Mouse (Mus musculus): Measurements from ENCODE around the gene Il17ra. TPM values are rescaled to one million over a fixed set of nuclear protein-coding genes. Genes with fewer than 3 reads are reported as not detected.

The Il17ra gene
- polyA plus RNA-seq (2014; fragmentation: Nextera tagmentation; extraction: Ambion mirVana): 1.8 and 2.2 TPM in 2 replicates

GRCm38 (mm10) chr6:120463086-120463871 is at the start of gene Il17ra:
Il17ra (plus strand) TSS chr6:120463247.
- Histone ChIP-seq H3K36me3 (ENCODE audit: control insufficient read depth, insufficient read depth, low read length) (no peaks in the 10 kb centered on the region), H3K9ac (ENCODE audit: low read length) (peak within 1 kb of the TSS; percentile 47), H3K4me2 (ENCODE audit: low read depth) (peak within 1 kb of the TSS; percentile 54), H3K4me3 (ENCODE audit: low read depth, low read length) (peak within 1 kb of the TSS; percentile 49), H3K27me3 (ENCODE audit: control insufficient read depth, insufficient read depth, low read length) (peaks cover 29% of the 10 kb centered on the region), H3K4me1 (ENCODE audit: control insufficient read depth, insufficient read depth, low read length) (no peaks in the 10 kb centered on the region), H3K27ac (ENCODE audit: low read depth, low read length) (no peak within 1 kb of the TSS), H3K9me3 (ENCODE audit: control insufficient read depth, low read length) (no peaks in the 10 kb centered on the region)
- ATAC-seq (ENCODE audit: insufficient read depth, low FRiP score, low TSS enrichment) (peak; percentile 74), DNase-seq (ENCODE audit: low spot score) (peak; percentile 73)
- under 1% methylated on average over 81 of the region's 90 CpGs for WGBS

- Histone ChIP-seq H3K36me3 (ENCODE audit: control insufficient read depth, insufficient read depth, low read length) (peaks cover 14% of the 10 kb centered on the region), H3K27ac (ENCODE audit: low read depth, low read length) (no peak overlapping the region), H3K9ac (ENCODE audit: low read length) (no peak overlapping the region), H3K4me2 (ENCODE audit: low read depth) (no peak overlapping the region), H3K9me3 (ENCODE audit: control insufficient read depth, low read length) (no peaks in the 10 kb centered on the region), H3K4me1 (ENCODE audit: control insufficient read depth, insufficient read depth, low read length) (no peaks in the 10 kb centered on the region), H3K4me3 (ENCODE audit: low read depth, low read length) (no peak overlapping the region), H3K27me3 (ENCODE audit: control insufficient read depth, insufficient read depth, low read length) (no peaks in the 10 kb centered on the region)
- 96% methylated on average over 3 of the region's 3 CpGs for WGBS
- no peak for ATAC-seq (ENCODE audit: insufficient read depth, low FRiP score, low TSS enrichment)
- DNase-seq (ENCODE audit: low spot score): no peak
These were observed 24.9 kb upstream of the Il17ra start for GRCm38 (mm10) chr6:120438161-120438560.

DNA sequence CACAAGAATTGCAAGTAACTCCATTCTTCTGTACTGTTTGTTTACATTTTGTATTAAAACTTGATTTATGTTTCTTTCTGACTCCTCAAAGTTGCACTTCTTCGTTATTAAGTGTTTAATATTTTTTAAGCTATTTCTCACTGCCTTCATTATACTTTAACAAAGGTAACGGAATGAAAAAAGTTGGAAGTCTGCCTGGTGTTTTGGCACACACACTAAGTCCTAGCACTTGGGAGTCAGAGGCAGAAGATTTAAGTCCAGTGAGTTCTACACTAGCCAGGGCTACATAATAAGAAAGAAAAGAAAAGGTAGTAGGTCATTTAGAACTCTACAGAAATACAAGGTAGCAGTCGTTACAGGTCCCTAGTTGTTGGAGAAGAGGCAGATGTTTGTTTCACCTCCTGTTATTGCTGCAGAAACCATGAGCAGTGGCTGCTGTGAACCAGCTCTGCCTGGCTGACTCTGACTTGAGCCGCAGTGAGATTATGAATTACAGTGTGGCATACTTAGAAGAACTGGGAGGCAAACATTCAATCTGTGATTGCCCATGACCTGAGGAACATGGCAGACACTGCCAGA is 20.8 kb upstream of the Il17ra start:
- Histone ChIP-seq H3K36me3 (ENCODE audit: control insufficient read depth, insufficient read depth, low read length) (peaks cover 12% of the 10 kb centered on the region), H3K9me3 (ENCODE audit: control insufficient read depth, low read length) (no peaks in the 10 kb centered on the region), H3K27me3 (ENCODE audit: control insufficient read depth, insufficient read depth, low read length) (no peaks in the 10 kb centered on the region), H3K4me2 (ENCODE audit: low read depth) (no peak overlapping the region), H3K9ac (ENCODE audit: low read length) (no peak overlapping the region), H3K27ac (ENCODE audit: low read depth, low read length) (no peak overlapping the region), H3K4me1 (ENCODE audit: control insufficient read depth, insufficient read depth, low read length) (no peaks in the 10 kb centered on the region), H3K4me3 (ENCODE audit: low read depth, low read length) (no peak overlapping the region)
- ATAC-seq (ENCODE audit: insufficient read depth, low FRiP score, low TSS enrichment): no peak
- no peak for DNase-seq (ENCODE audit: low spot score)
- 92% methylated on average over 4 of the region's 4 CpGs for WGBS

DNA sequence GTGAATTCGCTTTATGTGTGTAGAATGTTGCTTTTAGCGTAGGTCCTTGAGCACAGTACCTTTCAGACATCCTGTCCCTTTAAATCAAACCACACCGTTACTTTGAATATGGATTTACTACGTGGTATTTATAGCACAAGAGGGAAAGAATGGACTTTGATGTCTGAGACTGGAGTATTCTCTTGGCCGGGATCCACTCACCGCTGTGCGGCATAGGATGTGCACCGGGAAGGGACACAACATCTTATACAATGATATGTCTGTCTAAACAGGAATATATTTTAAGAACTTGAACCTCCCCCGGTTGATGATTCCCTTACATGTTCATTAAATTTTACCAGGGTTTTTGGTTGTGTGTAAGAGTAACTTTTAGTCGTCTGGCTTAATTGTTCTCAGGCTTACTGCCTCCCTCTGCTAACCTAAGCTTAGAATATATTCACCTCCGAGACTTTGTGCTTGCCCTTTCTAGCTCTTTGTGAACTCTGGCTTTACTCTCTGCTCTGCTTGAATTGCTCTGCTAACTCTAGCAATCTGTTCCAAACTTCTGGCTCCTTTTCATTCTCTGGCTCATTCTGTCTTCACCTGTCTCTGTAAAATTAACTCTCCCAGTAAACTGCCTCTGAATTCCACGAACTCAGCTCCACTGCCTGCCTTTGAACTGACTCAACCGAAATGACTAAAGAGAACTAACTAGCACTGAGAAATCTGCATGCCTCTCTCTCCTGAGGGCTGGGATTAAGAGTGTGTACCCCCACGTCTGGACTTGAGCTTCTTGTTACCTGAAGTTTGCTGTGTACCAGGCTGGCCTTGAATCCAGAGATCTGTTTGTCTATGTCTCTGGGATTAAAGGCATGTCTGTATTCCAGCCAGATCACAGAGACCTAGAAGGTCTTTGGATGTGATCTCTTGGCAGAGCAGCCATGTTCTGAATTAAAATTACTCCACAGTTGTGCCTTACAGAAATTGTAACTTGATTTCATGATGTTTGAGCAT is 19.4 kb upstream of the Il17ra start:
- no peak overlapping the region for H3K27ac ChIP-seq (ENCODE audit: low read depth, low read length)
- no peak overlapping the region for H3K4me2 ChIP-seq (ENCODE audit: low read depth)
- ATAC-seq (ENCODE audit: insufficient read depth, low FRiP score, low TSS enrichment) (no peak), DNase-seq (ENCODE audit: low spot score) (no peak)
- H3K9ac ChIP-seq (ENCODE audit: low read length): no peak overlapping the region
- H3K4me3 ChIP-seq (ENCODE audit: low read depth, low read length): no peak overlapping the region
- no peaks in the 10 kb centered on the region for H3K27me3 ChIP-seq (ENCODE audit: control insufficient read depth, insufficient read depth, low read length)
- H3K9me3 ChIP-seq (ENCODE audit: control insufficient read depth, low read length): no peaks in the 10 kb centered on the region
- H3K4me1 ChIP-seq (ENCODE audit: control insufficient read depth, insufficient read depth, low read length): no peaks in the 10 kb centered on the region
- H3K36me3 ChIP-seq (ENCODE audit: control insufficient read depth, insufficient read depth, low read length): peaks cover 12% of the 10 kb centered on the region
- WGBS: 90% methylated on average over 14 of the region's 14 CpGs

DNA sequence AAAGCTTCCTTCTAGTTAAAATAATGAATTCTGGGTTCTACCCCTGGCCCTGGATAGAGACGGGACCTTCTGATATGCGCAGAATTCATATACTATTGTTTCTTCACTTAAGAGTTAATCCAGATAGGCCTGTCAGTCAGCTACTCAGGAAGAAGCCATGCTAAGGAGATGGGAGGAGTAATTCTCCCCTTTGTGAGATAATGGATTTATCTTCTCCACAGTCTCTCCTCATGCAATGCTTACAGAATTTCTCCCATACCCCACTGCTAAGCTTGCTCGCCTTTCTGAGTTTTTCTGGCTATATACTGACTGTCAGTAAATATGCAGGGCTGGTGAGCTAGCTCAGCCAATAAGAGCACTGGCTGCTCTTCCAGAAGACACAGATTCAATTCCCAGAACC is 12.8 kb upstream of the Il17ra start:
- DNase-seq (ENCODE audit: low spot score): no peak
- Histone ChIP-seq H3K27ac (ENCODE audit: low read depth, low read length) (no peak overlapping the region), H3K4me3 (ENCODE audit: low read depth, low read length) (no peak overlapping the region), H3K36me3 (ENCODE audit: control insufficient read depth, insufficient read depth, low read length) (no peaks in the 10 kb centered on the region), H3K4me2 (ENCODE audit: low read depth) (no peak overlapping the region), H3K27me3 (ENCODE audit: control insufficient read depth, insufficient read depth, low read length) (no peaks in the 10 kb centered on the region), H3K9me3 (ENCODE audit: control insufficient read depth, low read length) (no peaks in the 10 kb centered on the region), H3K9ac (ENCODE audit: low read length) (no peak overlapping the region), H3K4me1 (ENCODE audit: control insufficient read depth, insufficient read depth, low read length) (no peaks in the 10 kb centered on the region)
- ATAC-seq (ENCODE audit: insufficient read depth, low FRiP score, low TSS enrichment): no peak
- 93% methylated on average over 3 of the region's 3 CpGs for WGBS

- WGBS: 87% methylated on average over 11 of the region's 11 CpGs
- no peak overlapping the region for H3K4me3 ChIP-seq (ENCODE audit: low read depth, low read length)
- H3K27ac ChIP-seq (ENCODE audit: low read depth, low read length): no peak overlapping the region
- no peaks in the 10 kb centered on the region for H3K27me3 ChIP-seq (ENCODE audit: control insufficient read depth, insufficient read depth, low read length)
- no peaks in the 10 kb centered on the region for H3K4me1 ChIP-seq (ENCODE audit: control insufficient read depth, insufficient read depth, low read length)
- H3K36me3 ChIP-seq (ENCODE audit: control insufficient read depth, insufficient read depth, low read length): no peaks in the 10 kb centered on the region
- H3K4me2 ChIP-seq (ENCODE audit: low read depth): no peak overlapping the region
- H3K9me3 ChIP-seq (ENCODE audit: control insufficient read depth, low read length): no peaks in the 10 kb centered on the region
- no peak for ATAC-seq (ENCODE audit: insufficient read depth, low FRiP score, low TSS enrichment)
- H3K9ac ChIP-seq (ENCODE audit: low read length): no peak overlapping the region
- DNase-seq (ENCODE audit: low spot score): no peak
These were observed 10.5 kb upstream of the Il17ra start for GRCm38 (mm10) chr6:120452384-120453102.

DNA sequence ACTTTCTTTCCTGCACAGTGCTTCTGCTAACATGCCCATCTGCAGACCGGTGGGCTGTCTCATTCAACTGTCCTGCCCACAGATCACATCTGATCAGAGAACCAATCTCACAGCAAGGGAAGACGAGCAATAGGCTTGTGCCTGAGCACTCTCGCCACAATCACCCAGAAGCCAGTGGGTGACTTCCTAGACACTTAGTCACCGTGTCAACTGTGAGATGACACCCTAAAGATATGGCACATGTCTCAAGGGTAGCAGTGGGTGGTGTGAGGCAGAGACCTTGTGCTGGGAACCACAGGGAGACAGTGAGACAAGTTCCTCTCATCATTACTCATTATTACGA is 10.0 kb upstream of the Il17ra start:
- whole genome bisulfite sequencing: 87% methylated on average over 5 of the region's 5 CpGs
- no peaks in the 10 kb centered on the region for H3K27me3 ChIP-seq (ENCODE audit: control insufficient read depth, insufficient read depth, low read length)
- no peak for ATAC-seq (ENCODE audit: insufficient read depth, low FRiP score, low TSS enrichment)

DNA sequence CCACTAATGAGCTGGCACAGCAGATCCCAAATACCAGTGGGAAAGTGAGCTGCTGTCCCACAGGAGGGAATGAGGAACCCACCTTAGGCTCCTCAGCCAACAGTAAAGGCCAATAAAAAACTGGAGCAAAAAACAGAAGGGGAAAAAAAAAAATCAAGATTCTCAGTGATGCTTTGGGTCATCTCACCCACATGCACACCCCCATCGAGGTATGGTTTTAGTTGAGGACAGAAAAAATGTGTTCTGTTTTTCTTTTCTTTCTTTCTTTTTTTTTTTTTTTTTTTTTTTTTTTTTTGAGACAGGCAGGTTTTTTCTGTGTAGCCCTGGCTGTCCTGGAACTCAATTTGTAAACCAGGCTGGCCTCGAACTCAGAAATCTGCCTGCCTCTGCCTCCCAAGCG is 9.5 kb upstream of the Il17ra start:
- no peaks in the 10 kb centered on the region for H3K9me3 ChIP-seq (ENCODE audit: control insufficient read depth, low read length)
- no peaks in the 10 kb centered on the region for H3K4me1 ChIP-seq (ENCODE audit: control insufficient read depth, insufficient read depth, low read length)
- DNase-seq (ENCODE audit: low spot score) (no peak), ATAC-seq (ENCODE audit: insufficient read depth, low FRiP score, low TSS enrichment) (no peak)
- H3K27me3 ChIP-seq (ENCODE audit: control insufficient read depth, insufficient read depth, low read length): no peaks in the 10 kb centered on the region
- H3K4me3 ChIP-seq (ENCODE audit: low read depth, low read length): no peak overlapping the region
- H3K9ac ChIP-seq (ENCODE audit: low read length): no peak overlapping the region
- 92% methylated on average over 3 of the region's 3 CpGs for WGBS
- no peak overlapping the region for H3K27ac ChIP-seq (ENCODE audit: low read depth, low read length)
- no peak overlapping the region for H3K4me2 ChIP-seq (ENCODE audit: low read depth)
- no peaks in the 10 kb centered on the region for H3K36me3 ChIP-seq (ENCODE audit: control insufficient read depth, insufficient read depth, low read length)

More for the DNA sequence above, 10.0 kb upstream of the Il17ra start:
- H3K9me3 ChIP-seq (ENCODE audit: control insufficient read depth, low read length): no peaks in the 10 kb centered on the region
- DNase-seq (ENCODE audit: low spot score): no peak
- H3K4me3 ChIP-seq (ENCODE audit: low read depth, low read length): no peak overlapping the region
- no peak overlapping the region for H3K9ac ChIP-seq (ENCODE audit: low read length)
- H3K4me1 ChIP-seq (ENCODE audit: control insufficient read depth, insufficient read depth, low read length): no peaks in the 10 kb centered on the region
- no peak overlapping the region for H3K27ac ChIP-seq (ENCODE audit: low read depth, low read length)
- no peaks in the 10 kb centered on the region for H3K36me3 ChIP-seq (ENCODE audit: control insufficient read depth, insufficient read depth, low read length)
- H3K4me2 ChIP-seq (ENCODE audit: low read depth): no peak overlapping the region

Data from neural tube, embryonic 11.5 days (tissue).